17 mouse cellular contexts compared by ENCODE assay signal in genomic region chr5:32053476-32053875, GRCm38 (mm10).
DNase-seq lines count a peak whose midpoint lies in the region; ATAC-seq and TF ChIP-seq lines count a peak whose summit lies in the region.
"Had no signal": no experiment of that assay in that cellular context is flagged by ENCODE, and none has a peak within 500 bp of the region (broad histone marks: within the 10 kb centered on the region; RNA-seq: fewer than 3 reads in every experiment).

No protein-coding gene starts in this region.

- peak; percentile 66 for DNase-seq in heart, embryonic 10.5 days (ENCODE audit: low spot score)
- peak; percentile 18 for DNase-seq in lung, postnatal 10 days
- no peak for DNase-seq in lung, postnatal 25 days (ENCODE audit: low spot score)
- peak; percentile 20 for DNase-seq in thymus, postnatal 0 days (ENCODE audit: low spot score)
- no peak for DNase-seq in forebrain, postnatal 0 days
- no peak for DNase-seq in right cerebral cortex, postnatal 36 days (ENCODE audit: low spot score in 2 of 2)
- DNase-seq: cerebellum, adult 2 months; kidney, adult 9 months; kidney, postnatal 36 days; lung, adult 2 months had no signal

- no peaks in the 10 kb centered on the region for H3K27me3 ChIP-seq in heart, embryonic 10.5 days (ENCODE audit: insufficient read depth, poor library complexity, severe bottlenecking)
- H3K27me3 ChIP-seq in heart, embryonic 12.5 days (replicated peaks) = no peaks in the 10 kb centered on the region
- no peaks in the 10 kb centered on the region for H3K27me3 ChIP-seq in forebrain, postnatal 0 days (ENCODE audit: insufficient read depth, low read length)
- H3K27me3 ChIP-seq: embryonic facial prominence, embryonic 12.5 days; hindbrain, embryonic 12.5 days; limb, embryonic 13.5 days had no signal

- H3K4me3 ChIP-seq in heart, embryonic 10.5 days = no peak overlapping the region
- H3K4me3 ChIP-seq in heart, embryonic 12.5 days = no peak overlapping the region
- no peak overlapping the region for H3K4me3 ChIP-seq in embryonic fibroblast, embryonic 13.5 days (ENCODE audit: insufficient read depth, low read length)
- no peak overlapping the region for H3K4me3 ChIP-seq in forebrain, postnatal 0 days (ENCODE audit: low read depth, low read length)
- H3K4me3 ChIP-seq: embryonic facial prominence, embryonic 12.5 days; hindbrain, embryonic 12.5 days; limb, embryonic 13.5 days had no signal

- TF ChIP-seq POLR2A in embryonic fibroblast, embryonic 13.5 days (IDR thresholded peaks at IDR 0.05; ENCODE audit: low read depth, low read length) = no peak

- no peak for ATAC-seq in heart, embryonic 12.5 days (ENCODE audit: insufficient number of reproducible peaks, low FRiP score)
- ATAC-seq in forebrain, postnatal 0 days = no peak
- ATAC-seq: forebrain, embryonic 16.5 days had no signal

- H3K9ac ChIP-seq in heart, embryonic 12.5 days = no peak overlapping the region
- H3K9ac ChIP-seq in forebrain, postnatal 0 days = no peak overlapping the region
- H3K9ac ChIP-seq: embryonic facial prominence, embryonic 12.5 days; hindbrain, embryonic 12.5 days; limb, embryonic 13.5 days had no signal

- H3K27ac ChIP-seq in heart, embryonic 10.5 days = peak overlapping the region; percentile 32; the same call in 1 of the 2 replicates
- H3K27ac ChIP-seq in heart, embryonic 12.5 days (ENCODE audit: poor library complexity, severe bottlenecking) = no peak overlapping the region
- H3K27ac ChIP-seq in embryonic fibroblast, embryonic 13.5 days (ENCODE audit: insufficient read depth, low read length) = peak overlapping the region; percentile 97; the same call in 1 of the 2 replicates
- no peak overlapping the region for H3K27ac ChIP-seq in forebrain, postnatal 0 days (ENCODE audit: low read depth, low read length)
- H3K27ac ChIP-seq: embryonic facial prominence, embryonic 12.5 days; hindbrain, embryonic 12.5 days; limb, embryonic 13.5 days had no signal

- H3K4me1 ChIP-seq in heart, embryonic 10.5 days = peaks cover 11% of the 10 kb centered on the region
- H3K4me1 ChIP-seq in heart, embryonic 12.5 days (replicated peaks) = peaks cover 9% of the 10 kb centered on the region
- H3K4me1 ChIP-seq in embryonic fibroblast, embryonic 13.5 days (ENCODE audit: control insufficient read depth, insufficient read depth, low read length) = peaks cover 10% of the 10 kb centered on the region
- no peaks in the 10 kb centered on the region for H3K4me1 ChIP-seq in forebrain, postnatal 0 days (ENCODE audit: insufficient read depth)
- H3K4me1 ChIP-seq: hindbrain, embryonic 12.5 days; limb, embryonic 13.5 days had no signal

- no peak for TF ChIP-seq CTCF in embryonic fibroblast, embryonic 13.5 days (IDR thresholded peaks at IDR 0.05; ENCODE audit: borderline replicate concordance, insufficient read depth, low read length)
- no peak for TF ChIP-seq CTCF in forebrain, postnatal 0 days (IDR thresholded peaks at IDR 0.05; ENCODE audit: low read depth)

- no peak overlapping the region; the same call in 1 of the 2 replicates for H3K4me2 ChIP-seq in heart, embryonic 12.5 days
- no peak overlapping the region for H3K4me2 ChIP-seq in forebrain, postnatal 0 days (ENCODE audit: low read depth)
- H3K4me2 ChIP-seq: embryonic facial prominence, embryonic 12.5 days; hindbrain, embryonic 12.5 days; limb, embryonic 13.5 days; midbrain, embryonic 11.5 days had no signal

- peaks cover 2% of the 10 kb centered on the region; the same call in 1 of the 2 replicates for H3K36me3 ChIP-seq in heart, embryonic 10.5 days
- peaks cover 3% of the 10 kb centered on the region; the same call in 1 of the 2 replicates for H3K36me3 ChIP-seq in heart, embryonic 12.5 days
- H3K36me3 ChIP-seq in forebrain, postnatal 0 days (ENCODE audit: insufficient read depth) = no peaks in the 10 kb centered on the region
- H3K36me3 ChIP-seq: embryonic facial prominence, embryonic 12.5 days; hindbrain, embryonic 12.5 days; limb, embryonic 13.5 days had no signal

- no peaks in the 10 kb centered on the region for H3K9me3 ChIP-seq in heart, embryonic 10.5 days
- peaks cover 5% of the 10 kb centered on the region; the same call in 1 of the 2 replicates for H3K9me3 ChIP-seq in heart, embryonic 12.5 days (replicated peaks)
- H3K9me3 ChIP-seq in forebrain, postnatal 0 days (ENCODE audit: low read length) = no peaks in the 10 kb centered on the region
- H3K9me3 ChIP-seq: embryonic facial prominence, embryonic 12.5 days; hindbrain, embryonic 12.5 days had no signal

- 61% methylated on average over 8 of the region's 8 CpGs for WGBS in heart, embryonic 10.5 days
- 59% methylated on average over 8 of the region's 8 CpGs for WGBS in heart, embryonic 12.5 days
- WGBS in forebrain, postnatal 0 days = 71% methylated on average over 8 of the region's 8 CpGs

Comparison
In these comparisons a context has a peak if more than half of its experiments do, and no peak if none do; other contexts are left out.
1. DNase-seq: peak in heart, embryonic 10.5 days (single experiment), lung, postnatal 10 days (single experiment) and thymus, postnatal 0 days (single experiment); none in lung, postnatal 25 days (single experiment), forebrain, postnatal 0 days (single experiment) and right cerebral cortex, postnatal 36 days (0 of 2).
2. H3K27ac ChIP-seq: peak in heart, embryonic 10.5 days (single experiment) and embryonic fibroblast, embryonic 13.5 days (single experiment); none in heart, embryonic 12.5 days (single experiment) and forebrain, postnatal 0 days (single experiment).